Mouse (Mus musculus) limb, embryonic 14.5 days (tissue): Measurements from ENCODE around the gene 1700074P13Rik. TPM values are rescaled to one million over a fixed set of nuclear protein-coding genes. Genes with fewer than 3 reads are reported as not detected.
"Not testable (repeated sequence)": the region's sequence is repeated elsewhere in the genome, so short reads cannot be mapped to it uniquely, and the experiment has no call there.

ENCODE experiments used
- ATAC-seq: fragments of 200-750 bp; cut with Nextera tagmentation; 2 replicates; pipeline ENCODE4 v1.8.0; 2017; ENCODE audit warnings: low read depth, moderate number of reproducible peaks, moderate TSS enrichment; ENCODE audit not compliant: low FRiP score
- DNase-seq: peaks from one replicate; pipeline ENCODE4 v3.0.0-alpha.2; 2015; ENCODE audit warnings: low spot score
- H3K27ac ChIP-seq: fragments of 300-500 bp; sonication (generic); replicated peaks from 2 replicates; pipeline ENCODE4 v1.5.1; 2014; ENCODE audit warnings: low read depth, mild to moderate bottlenecking, low read length, moderate library complexity, mixed read lengths
- H3K27me3 ChIP-seq: fragments of 300-500 bp; sonication (generic); 2 replicates; pipeline ENCODE4 v1.6.1; 2014; ENCODE audit warnings: low read length, mixed read lengths; ENCODE audit not compliant: control insufficient read depth, insufficient read depth
- H3K36me3 ChIP-seq: fragments of 300-500 bp; sonication (generic); 2 replicates; pipeline ENCODE4 v1.6.1; 2014; ENCODE audit warnings: mild to moderate bottlenecking, low read length, moderate library complexity, mixed read lengths; ENCODE audit not compliant: control insufficient read depth, insufficient read depth
- H3K4me1 ChIP-seq: fragments of 300-500 bp; sonication (generic); 2 replicates; pipeline ENCODE4 v1.6.1; 2014; ENCODE audit warnings: antibody characterized with exemption, low read length, mixed read lengths; ENCODE audit not compliant: control insufficient read depth, insufficient read depth
- H3K4me2 ChIP-seq: fragments of 300-500 bp; sonication (generic); replicated peaks from 2 replicates; pipeline ENCODE4 v1.6.1; 2014; ENCODE audit warnings: low read depth, mild to moderate bottlenecking, low read length, moderate library complexity; ENCODE audit not compliant: severe bottlenecking
- H3K4me3 ChIP-seq: fragments of 300-500 bp; sonication (generic); replicated peaks from 2 replicates; pipeline ENCODE4 v1.5.1; 2014; ENCODE audit warnings: low read length
- H3K9ac ChIP-seq: fragments of 300-500 bp; sonication (generic); 2 replicates; pipeline ENCODE4 v1.6.1; 2014; ENCODE audit warnings: mild to moderate bottlenecking, low read depth, low read length, moderate library complexity; ENCODE audit not compliant: severe bottlenecking
- H3K9me3 ChIP-seq: fragments of 300-500 bp; sonication (generic); 2 replicates; pipeline ENCODE4 v1.6.1; 2016; ENCODE audit warnings: low read length; ENCODE audit not compliant: control insufficient read depth
- POLR2A ChIP-seq: fragments of 200-500 bp; IDR thresholded peaks from 2 replicates; pipeline ENCODE4 v1.8.0; 2012; ENCODE audit warnings: inconsistent platforms, mild to moderate bottlenecking, moderate library complexity, borderline replicate concordance; ENCODE audit not compliant: insufficient read depth, insufficient read length; ENCODE audit errors: extremely low read depth
- WGBS: fragments of 180-500 bp; shearing (Covaris S2); extraction: QIAGEN DNeasy Blood & Tissue Kit; methylation state at CpG from one replicate; pipeline ENCODE4 v1.1.7; 2014; 5-methylcytosine and 5-hydroxymethylcytosine counted together
- polyA plus RNA-seq, 2 experiments: library from polyadenylated mRNA; depleted of rRNA in 1 of 2; stranded (reverse) in 1 of 2; unstranded in 1 of 2; fragments of >200 nt; fragmentation: Nextera tagmentation in 1 of 2; extraction: Ambion mirVana in 1 of 2; gene quantifications; 2 replicates each; pipeline versions ENCODE4 v1.2.1 to v1.2.3; 2012 to 2014

1700074P13Rik gene
- not detected in 2 replicates for polyA plus RNA-seq (2012; rRNA removed)
- polyA plus RNA-seq (2014; fragmentation: Nextera tagmentation; extraction: Ambion mirVana), result not detected in 2 replicates

GRCm38 (mm10) chr6:40940457-40940856 lies at the start of gene 1700074P13Rik:
TSS of gene 1700074P13Rik (minus strand) at chr6:40940557.
- no peak within 1 kb of the TSS for H3K4me3 ChIP-seq
- no peak within 1 kb of the TSS for H3K9ac ChIP-seq
- H3K4me2 ChIP-seq, result no peak within 1 kb of the TSS
- no peaks in the 10 kb centered on the region for H3K9me3 ChIP-seq
- H3K27me3 ChIP-seq, result no peaks in the 10 kb centered on the region
- no peak for TF ChIP-seq POLR2A
- no peak within 1 kb of the TSS for H3K27ac ChIP-seq
- DNase-seq (no peak), ATAC-seq (no peak)
- WGBS, result 90% methylated on average over 10 of the region's 10 CpGs
- no peaks in the 10 kb centered on the region for H3K36me3 ChIP-seq
- no peaks in the 10 kb centered on the region for H3K4me1 ChIP-seq

- H3K9ac ChIP-seq, H3K36me3 ChIP-seq, DNase-seq, ATAC-seq, H3K4me3 ChIP-seq, H3K9me3 ChIP-seq, H3K4me1 ChIP-seq, H3K27ac ChIP-seq, H3K4me2 ChIP-seq, H3K27me3 ChIP-seq: not testable (repeated sequence)
- WGBS, result 85% methylated on average over 2 of the region's 2 CpGs
Measured at GRCm38 (mm10) chr6:40964454-40964853, 24.1 kb upstream of the 1700074P13Rik start, which contains the start of gene 1810009J06Rik. TSS of gene 1810009J06Rik (plus strand) at chr6:40964754.

GRCm38 (mm10) chr6:40953716-40954115 lies 13.4 kb upstream of the 1700074P13Rik start:
- H3K9ac ChIP-seq, result no peak overlapping the region
- H3K4me2 ChIP-seq, result no peak overlapping the region
- 61% methylated on average over 2 of the region's 2 CpGs for WGBS
- H3K9me3 ChIP-seq, result no peaks in the 10 kb centered on the region
- H3K4me1 ChIP-seq, result no peaks in the 10 kb centered on the region
- no peaks in the 10 kb centered on the region for H3K36me3 ChIP-seq
- ATAC-seq (no peak), DNase-seq (no peak)
- TF ChIP-seq POLR2A, result no peak
- no peaks in the 10 kb centered on the region for H3K27me3 ChIP-seq
- no peak overlapping the region for H3K27ac ChIP-seq
- H3K4me3 ChIP-seq, result no peak overlapping the region

- ATAC-seq, result no peak
- Histone ChIP-seq H3K27me3 (no peaks in the 10 kb centered on the region), H3K4me1 (no peaks in the 10 kb centered on the region), H3K27ac (no peak within 1 kb of the TSS), H3K9me3 (no peaks in the 10 kb centered on the region), H3K4me2 (no peak within 1 kb of the TSS), H3K36me3 (no peaks in the 10 kb centered on the region), H3K9ac (no peak within 1 kb of the TSS), H3K4me3 (no peak within 1 kb of the TSS)
- no peak for DNase-seq
- no peak for TF ChIP-seq POLR2A
Measured at GRCm38 (mm10) chr6:40951770-40952169, 11.4 kb upstream of the 1700074P13Rik start, which contains the start of gene Gm4744. TSS of gene Gm4744 (minus strand) at chr6:40951870.

GRCm38 (mm10) chr6:40919954-40920353 lies 20.4 kb downstream of the 1700074P13Rik start:
- WGBS, result 82% methylated on average over 4 of the region's 4 CpGs
- Histone ChIP-seq H3K36me3 (no peaks in the 10 kb centered on the region), H3K4me2 (no peak overlapping the region), H3K4me1 (no peaks in the 10 kb centered on the region), H3K27me3 (no peaks in the 10 kb centered on the region), H3K9me3 (no peaks in the 10 kb centered on the region), H3K9ac (no peak overlapping the region), H3K4me3 (no peak overlapping the region), H3K27ac (no peak overlapping the region)
- ATAC-seq (no peak), DNase-seq (no peak)
- no peak for TF ChIP-seq POLR2A

GRCm38 (mm10) chr6:40900287-40900686 lies 40.1 kb downstream of the 1700074P13Rik start, which contains the start of gene Prss58:
TSS of gene Prss58 (minus strand) at chr6:40900387.
- Histone ChIP-seq H3K36me3 (no peaks in the 10 kb centered on the region), H3K4me3 (no peak within 1 kb of the TSS), H3K4me2 (no peak within 1 kb of the TSS), H3K9me3 (no peaks in the 10 kb centered on the region), H3K27me3 (no peaks in the 10 kb centered on the region), H3K9ac (no peak within 1 kb of the TSS), H3K27ac (no peak within 1 kb of the TSS), H3K4me1 (no peaks in the 10 kb centered on the region)
- ATAC-seq, result no peak
- TF ChIP-seq POLR2A, result no peak
- DNase-seq, result no peak
